Mouse (Mus musculus) right cerebral cortex, adult 2 months (tissue): Measurements from ENCODE around the gene Samd4b.

Experiments used
- DNase-seq, 2 experiments: peaks; one replicate each; pipeline ENCODE4 v3.0.0; 2021 to 2022; ENCODE audit warnings: low spot score in 2 of 2

Samd4b gene

GRCm38 (mm10) chr7:28378769-28379651 is 218.9 kb downstream of the Samd4b start:
- peak; percentile 64 to 81 for DNase-seq

- no peak for DNase-seq
These were observed 219.8 kb downstream of the Samd4b start for GRCm38 (mm10) chr7:28378066-28378690.

GRCm38 (mm10) chr7:28377190-28378065 is 220.5 kb downstream of the Samd4b start:
- no peak for DNase-seq

DNA sequence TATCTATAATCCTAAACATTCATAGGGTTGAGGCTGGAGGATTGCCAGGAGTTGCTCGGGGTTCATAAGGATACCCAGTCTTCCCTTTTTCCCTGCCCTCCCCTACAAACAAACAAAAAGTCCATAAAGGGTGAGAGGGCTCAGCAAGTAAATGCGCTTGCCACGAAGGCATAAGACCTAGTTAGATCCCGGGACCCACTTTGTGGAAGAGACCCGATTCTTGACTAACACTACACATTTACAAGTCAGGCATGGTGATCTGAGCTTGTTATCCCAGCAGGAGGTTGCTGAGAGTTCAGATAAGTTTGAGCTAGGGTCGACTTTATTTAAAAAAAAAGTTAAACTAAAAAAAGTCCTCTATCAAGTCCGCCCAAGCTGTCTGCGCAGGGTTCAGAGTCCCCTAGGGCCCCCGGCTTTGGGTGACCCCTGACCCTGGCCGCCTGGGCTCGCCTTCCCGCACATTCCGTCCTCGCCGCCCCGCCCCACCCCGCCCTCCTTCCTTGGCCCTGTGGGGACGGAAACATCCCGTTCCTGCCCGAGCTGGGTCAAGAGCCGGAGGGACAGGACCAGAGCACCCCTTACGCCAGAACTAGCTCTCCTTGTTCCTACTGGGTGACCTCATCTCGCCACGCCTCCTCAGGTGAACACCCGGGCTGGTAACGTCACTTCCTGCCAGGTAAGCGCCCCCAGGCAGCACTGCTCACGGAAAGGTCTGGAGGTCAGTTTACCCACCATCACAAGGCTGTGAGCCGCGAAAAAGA is 221.8 kb downstream of the Samd4b start:
- no peak for DNase-seq

DNA sequence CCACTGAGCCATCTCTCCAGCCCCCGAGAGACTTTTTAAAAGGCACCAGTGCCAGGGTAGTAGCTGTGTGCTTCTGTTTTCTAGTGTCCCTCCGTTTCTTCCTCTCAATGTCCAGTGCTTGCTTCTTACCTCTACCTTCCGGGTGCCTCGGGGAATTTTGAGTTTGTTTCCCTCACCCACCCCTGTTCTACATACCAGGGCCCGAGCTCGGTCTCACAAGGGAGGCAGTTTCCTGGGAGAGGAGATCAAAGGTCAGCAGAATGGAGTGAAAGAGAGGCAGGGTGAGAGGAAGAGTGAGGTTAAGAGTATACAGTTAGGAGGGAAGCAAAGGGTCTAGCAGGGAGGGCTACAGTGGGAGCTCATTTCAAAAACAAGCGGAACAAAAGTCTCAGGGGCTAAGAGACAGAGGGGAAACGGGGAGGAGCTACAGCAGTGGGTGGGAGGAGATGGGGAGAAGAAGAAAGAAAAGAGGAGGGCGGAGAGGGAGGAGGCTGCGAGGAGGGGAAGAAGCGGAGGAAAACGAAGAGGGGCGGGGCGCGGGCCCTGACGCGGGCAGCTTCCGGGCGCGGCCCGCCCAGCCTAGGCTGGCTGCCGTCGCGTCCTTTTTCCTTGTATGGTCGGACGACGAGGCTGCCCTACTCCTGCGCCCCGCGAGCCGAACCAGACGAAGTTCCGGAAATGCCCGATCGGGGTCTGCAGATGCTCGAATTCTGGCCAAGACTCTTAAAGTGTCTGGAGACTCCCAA is 222.6 kb downstream of the Samd4b start:
- DNase-seq, result peak; percentile 57 to 78

- no peak for DNase-seq
These were observed 223.3 kb downstream of the Samd4b start for GRCm38 (mm10) chr7:28374647-28375046.

DNA sequence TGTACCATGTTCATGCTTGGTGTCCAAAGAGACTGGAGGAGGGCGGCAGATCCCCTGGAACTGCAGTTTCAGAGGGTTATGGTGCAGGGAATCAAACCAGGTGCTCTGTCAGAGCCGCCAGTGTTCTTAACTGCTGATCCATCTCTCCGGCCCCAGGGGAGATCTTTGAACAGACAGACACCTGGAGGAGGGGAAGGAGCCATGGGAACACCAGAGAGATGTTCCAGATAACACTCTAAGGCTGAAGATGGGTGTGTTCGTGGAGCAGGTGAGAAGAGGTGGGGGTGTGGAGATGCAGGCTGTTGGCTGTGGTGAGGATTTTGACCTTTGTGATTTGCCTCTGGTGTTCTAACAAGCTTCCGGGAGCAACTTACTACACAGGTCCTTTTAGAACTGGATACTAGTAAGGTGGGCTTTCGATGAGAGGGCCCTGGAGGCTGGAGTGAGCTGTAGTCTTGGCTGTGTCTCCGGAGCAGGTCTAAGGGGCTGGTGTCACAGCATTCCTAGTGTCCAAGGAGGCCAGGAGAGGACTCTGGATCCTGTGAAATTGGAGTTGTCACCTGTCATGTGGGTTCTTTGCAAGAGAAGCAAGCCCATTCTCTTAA is 224.0 kb downstream of the Samd4b start:
- no peak for DNase-seq

GRCm38 (mm10) chr7:28373131-28373581 is 224.8 kb downstream of the Samd4b start:
- peak; percentile 83 to 85 for DNase-seq

GRCm38 (mm10) chr7:28372251-28373108 is 225.5 kb downstream of the Samd4b start, which contains the start of gene Plekhg2:
Gene Plekhg2, minus strand, starts transcription at chr7:28372599.
- peak; percentile 97 to 98 for DNase-seq

DNA sequence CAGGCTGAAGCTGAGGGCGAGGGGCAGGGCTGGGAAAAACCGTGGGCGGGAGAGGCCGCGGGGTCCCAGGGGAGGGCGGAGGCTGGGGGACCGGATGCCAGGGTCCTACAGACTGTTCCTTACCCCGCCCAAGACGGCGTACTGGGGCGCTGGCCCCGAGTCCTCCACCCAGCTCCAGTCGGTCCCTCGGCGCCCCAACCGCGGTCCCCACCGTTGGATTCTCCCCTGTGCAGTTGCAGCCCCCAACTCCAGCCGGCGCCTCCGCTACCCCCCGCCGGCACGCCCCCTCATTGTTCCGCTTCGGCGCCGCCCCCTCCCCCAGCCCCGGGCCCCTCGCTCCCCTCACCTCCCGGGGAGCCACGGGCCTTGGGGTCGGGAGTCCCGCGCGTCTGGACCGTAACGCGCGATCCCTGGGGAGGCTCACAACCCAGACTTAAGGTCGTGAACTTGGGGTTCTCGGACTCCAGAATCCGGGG is 226.4 kb downstream of the Samd4b start:
- no peak for DNase-seq

DNA sequence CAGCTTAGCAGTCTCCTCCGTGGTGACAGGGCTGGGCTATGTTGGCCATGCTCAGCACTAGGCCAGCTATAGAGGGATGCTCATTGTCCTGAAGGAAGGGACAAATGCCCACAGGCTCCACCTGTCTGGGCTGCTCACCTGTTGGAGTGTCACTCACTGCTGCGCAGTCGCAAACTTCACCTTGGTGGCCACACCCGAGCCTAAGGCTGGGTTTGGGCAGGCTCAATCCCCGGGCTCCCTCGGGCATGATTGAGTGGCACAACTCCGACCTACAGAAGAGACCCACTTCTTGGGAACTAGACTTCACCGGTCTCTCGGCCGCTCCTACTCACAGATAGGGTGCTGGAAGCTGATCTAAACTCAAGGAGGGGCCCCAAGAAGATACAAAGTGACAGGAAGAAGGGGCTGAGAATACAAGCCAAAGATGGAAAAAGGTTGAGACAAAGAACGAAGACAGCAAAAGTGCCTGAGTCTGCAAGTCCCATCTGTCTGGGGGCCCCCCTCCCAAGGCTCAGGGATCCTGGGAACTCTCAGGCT is 226.9 kb downstream of the Samd4b start:
- DNase-seq, result no peak

GRCm38 (mm10) chr7:28370051-28370450 is 227.9 kb downstream of the Samd4b start:
- no peak for DNase-seq

DNA sequence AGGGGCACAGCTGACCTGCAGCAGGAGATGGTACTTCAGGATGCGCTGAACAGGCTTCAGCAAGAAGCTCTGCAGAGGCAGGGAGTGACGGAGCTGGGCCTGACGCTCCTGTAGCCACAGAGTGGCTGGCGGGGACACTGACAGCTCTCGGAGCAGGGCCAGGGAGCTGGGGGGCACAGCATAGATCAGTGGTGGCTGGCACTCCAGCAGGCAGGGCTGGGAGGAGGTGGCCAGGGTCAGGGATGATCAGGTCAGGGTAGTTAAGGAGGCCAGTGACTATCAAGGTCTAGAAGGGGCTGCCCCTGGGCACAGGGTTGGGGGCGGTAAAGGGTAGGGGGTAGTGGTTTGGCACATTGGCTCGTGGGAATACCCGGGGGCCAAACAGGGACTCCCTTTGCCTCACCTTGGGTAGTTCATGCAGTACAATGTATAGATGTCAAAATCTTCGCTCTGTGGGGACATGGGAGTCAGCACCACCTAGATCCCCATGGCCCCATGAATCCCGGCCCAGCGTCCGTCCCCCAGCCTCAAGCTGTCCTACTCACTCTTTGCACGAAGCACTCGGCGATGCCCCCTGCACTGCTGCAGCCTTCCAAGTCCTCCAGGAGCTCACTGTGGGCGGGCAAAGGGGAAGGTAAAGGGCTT is 229.5 kb downstream of the Samd4b start:
- no peak for DNase-seq

DNA sequence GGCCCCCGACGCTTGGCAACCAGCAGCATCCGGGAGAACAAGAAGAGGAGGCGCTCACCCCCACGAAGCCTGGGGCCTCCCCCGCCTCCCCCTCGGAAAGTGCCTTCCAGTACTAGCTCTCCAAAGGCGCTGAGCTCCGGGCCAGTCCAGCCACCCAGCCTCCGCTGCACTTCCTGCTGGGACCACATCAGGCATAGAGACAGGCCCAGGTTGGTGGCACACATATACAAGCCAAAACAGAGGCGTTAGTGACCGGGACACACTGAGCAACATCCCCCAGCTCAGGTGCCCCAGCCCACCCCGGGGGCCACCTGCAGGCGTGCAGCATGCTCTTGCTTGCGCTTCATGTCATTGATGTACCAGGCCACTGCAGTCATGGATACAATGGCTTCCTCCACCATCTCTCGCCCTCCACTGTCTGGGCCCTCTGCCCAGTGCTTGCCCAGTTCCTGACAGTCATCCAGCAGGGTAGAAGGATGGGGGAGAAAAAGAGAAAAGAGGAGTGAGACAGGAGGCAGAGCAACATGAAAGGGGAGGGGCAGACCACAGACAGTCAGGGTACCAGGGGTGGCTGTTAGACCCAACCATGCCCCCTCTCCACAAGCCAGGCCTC is 230.2 kb downstream of the Samd4b start:
- no peak for DNase-seq

- DNase-seq, result no peak
These were observed 235.4 kb downstream of the Samd4b start for GRCm38 (mm10) chr7:28362441-28363060.

- no peak for DNase-seq
These were observed 236.2 kb downstream of the Samd4b start for GRCm38 (mm10) chr7:28361647-28362341.

DNA sequence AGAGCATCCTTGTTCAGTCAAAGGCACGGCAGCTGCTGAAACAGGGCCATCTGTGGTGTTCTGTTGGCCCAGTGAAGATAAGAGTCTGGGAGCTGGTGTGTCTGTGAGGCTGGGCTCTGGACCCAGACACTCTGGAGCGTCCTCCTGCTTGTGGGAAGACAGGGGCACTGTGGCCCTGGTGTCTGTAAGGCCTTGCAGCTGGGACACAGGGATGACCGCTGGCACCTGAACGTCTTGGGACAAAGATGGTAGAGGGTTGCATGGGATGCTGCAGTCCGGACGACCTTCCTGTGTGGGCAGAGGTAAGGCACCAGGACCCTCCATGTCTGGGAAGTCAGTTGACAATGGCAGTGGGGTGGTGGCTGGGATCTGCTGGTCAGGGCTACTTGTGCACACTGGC is 237.7 kb downstream of the Samd4b start:
- no peak for DNase-seq
